Mouse (Mus musculus) neutrophil, adult 59 days (primary cell): Measurements from ENCODE around the gene Actr8. TPM values are rescaled to one million over a fixed set of nuclear protein-coding genes. Genes with fewer than 3 reads are reported as not detected.

Experiments
- total RNA-seq, 2 experiments: library from RNA; stranded (reverse); gene quantifications; 1 replicate in 1 of 2; 2 replicates in 1 of 2; pipeline ENCODE4 v1.2.4; 2023

The Actr8 gene
- total RNA-seq: 10 to 100 TPM; 34.0 to 43.0 TPM

DNA sequence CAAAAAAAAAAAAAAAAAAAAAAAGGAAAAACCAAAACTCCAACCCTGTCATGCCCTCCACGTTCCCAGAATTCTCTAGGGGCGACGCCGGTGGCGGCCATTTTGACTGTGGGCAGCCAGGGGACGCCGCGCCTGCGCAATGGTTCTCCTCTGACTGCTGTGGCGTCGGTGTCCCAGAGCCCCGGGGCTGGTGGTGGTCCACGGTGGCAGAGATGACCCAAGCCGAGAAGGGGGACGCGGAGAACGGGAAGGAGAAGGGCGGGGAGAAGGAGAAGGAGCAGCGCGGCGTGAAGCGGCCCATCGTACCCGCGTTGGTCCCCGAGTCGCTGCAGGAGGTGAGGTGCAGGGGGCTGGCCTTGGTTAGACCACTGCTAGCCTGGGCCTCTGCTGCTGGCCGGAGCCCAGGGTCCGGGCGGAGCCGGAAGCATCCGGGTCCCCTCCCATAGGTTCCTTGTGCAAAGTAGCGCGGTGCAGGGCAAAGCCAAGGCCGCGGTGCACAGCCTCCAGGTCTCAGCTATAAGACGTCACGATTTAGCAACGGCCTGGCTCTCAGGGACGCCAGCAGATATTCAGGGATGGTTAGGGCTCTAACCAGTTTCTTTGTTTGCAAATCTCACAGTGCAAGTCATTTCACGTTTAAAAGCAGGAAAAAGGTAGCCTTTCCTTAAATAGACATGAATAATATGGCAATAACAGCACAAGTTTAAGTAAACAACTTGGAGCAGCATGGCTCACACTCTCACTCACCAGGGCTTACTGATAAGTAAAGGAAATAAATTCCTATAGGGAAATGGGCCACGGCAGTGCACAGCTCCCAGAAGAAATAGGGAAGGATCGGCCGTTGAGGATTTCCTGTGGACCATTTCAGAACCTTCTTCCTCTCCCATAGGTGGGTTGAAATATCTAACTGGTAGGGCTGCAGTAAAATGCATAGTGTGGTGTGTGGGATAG, at the start of gene Actr8:
Gene Actr8, plus strand, starts transcription at position 84 of the 951 bp plus-strand sequence.

DNA sequence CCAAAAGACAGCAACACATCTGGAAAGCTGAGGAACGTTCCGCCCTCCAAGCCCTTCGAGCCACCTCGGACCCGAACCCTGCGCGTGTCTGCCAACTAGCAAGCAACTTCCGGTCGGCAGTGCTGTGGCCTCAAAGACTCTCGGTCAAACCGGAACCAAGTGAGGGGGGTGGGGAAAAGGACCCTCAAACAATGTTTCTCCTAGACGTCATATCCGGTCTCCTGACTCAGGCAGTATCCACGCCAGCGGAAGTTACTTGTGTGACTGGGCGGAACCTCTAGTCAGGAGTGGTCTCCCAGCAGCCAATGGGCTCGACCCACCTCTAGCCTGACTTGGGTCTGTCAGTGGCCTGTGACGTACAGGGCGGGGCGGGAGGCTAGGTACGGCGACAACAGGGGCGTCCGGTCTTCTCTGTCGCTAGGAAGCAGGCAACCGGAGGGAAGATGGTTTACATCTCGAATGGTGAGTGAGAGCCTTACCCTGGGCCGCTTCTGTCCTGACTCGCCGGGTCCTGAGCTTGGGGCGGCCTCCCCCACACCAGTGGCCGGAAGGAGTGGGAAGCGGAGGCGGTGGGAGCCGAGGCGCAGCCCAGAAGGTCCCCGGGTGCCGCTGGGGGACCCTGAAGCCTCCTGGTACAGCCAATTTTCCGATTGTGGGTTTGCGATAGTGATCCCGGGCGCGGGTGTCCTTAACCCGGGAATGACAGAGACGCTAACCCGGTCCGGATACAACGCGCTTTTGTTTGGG, 9.9 kb upstream of the Actr8 start, which contains the start of gene Selenok:
Gene Selenok, plus strand, starts transcription at position 234 of the 747 bp plus-strand sequence.

DNA sequence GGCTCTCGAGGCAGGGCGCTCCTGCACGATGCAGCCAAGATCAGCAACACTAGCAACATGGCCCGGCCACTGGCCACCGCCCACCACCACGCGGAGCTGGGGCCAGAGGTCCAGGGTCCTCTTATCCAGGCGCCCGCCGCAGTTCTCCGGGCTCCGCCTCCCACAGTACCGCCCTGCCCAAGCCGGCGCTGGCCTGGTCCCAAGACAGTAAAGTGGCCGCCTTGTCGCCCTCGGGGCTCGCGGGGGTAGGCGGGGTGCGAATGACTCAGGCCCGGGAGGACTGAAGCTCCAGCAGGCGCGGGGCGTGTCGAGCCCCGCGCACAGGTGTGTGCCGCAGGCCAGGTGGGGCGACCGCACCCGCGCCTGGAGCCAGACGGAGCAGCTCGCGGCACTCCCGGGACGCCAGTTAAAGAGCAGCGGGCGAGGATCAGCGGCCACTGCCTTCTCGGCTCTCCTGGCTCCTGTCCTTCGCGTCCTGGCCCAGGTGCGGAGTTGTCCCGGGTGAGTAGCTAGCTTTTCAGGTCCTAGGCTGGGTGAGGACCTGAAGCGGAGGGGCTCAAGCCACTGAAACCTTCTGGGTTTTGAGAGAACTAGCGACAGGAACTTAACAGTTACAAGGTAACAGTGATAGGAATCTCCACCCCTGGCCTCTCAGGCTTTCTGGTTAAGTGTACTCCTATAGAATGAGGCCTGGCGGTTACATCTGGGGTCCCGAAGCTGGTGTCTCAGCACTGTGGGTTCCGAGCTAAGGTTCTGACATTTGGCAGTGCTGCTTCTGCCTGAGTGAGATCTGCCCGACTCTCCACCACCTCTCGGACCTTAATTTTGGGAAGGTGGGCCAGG, 30.8 kb downstream of the Actr8 start, which contains the start of the genes Il17rb and Chdh:
Gene Il17rb, minus strand, starts transcription at position 164 of the 843 bp plus-strand sequence.
Gene Chdh, plus strand, starts transcription at position 291 of the 843 bp plus-strand sequence.

Other genes starting within 250 kb of the Actr8 start
- gene Selenok, start 10.0 kb upstream of the Actr8 start, total RNA-seq: 100 to 1,000 TPM; 127 to 133 TPM
- gene Il17rb, start 30.6 kb downstream of the Actr8 start, total RNA-seq: under 1 TPM; 0.37 to 0.91 TPM
- 10 to 100 TPM in 1 of 2 experiments, 1 to 10 TPM in 1; 7.9 to 11.2 TPM for gene Chdh, start 30.7 kb downstream of the Actr8 start, total RNA-seq